Mouse (Mus musculus): Measurements from ENCODE around the gene Olfr1018. TPM values are rescaled to one million over a fixed set of nuclear protein-coding genes. Genes with fewer than 3 reads are reported as not detected.

Olfr1018 gene
- not detected in 2 replicates for polyA plus RNA-seq (2012; ENCODE audit: insufficient read depth, low replicate concordance)

DNA sequence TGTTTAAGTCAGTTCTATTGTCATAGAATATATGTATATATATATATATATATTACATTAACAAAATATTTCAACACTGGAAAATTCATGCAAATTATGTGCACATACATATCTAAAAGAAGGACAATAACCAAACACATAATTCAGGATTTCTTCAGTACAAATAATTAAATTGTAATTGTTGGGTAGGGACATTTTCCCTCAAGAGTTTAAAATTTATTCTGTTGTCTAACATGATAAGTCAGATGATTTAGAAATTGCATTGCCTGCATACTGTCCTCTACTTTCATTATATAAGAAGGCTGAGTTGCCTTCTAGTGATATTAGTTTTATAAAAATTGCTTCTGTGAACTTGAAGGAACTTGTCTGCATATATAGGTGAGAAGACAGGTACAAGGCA lies at the start of gene Olfr1018:
Gene Olfr1018, plus strand, starts transcription at position 301 of the 400 bp plus-strand sequence.
- Histone ChIP-seq H3K4me3 (replicated peaks) (no peak within 1 kb of the TSS), H3K36me3 (replicated peaks; ENCODE audit: low read length) (no peaks in the 10 kb centered on the region), H3K27me3 (replicated peaks) (no peaks in the 10 kb centered on the region), H3K4me1 (no peaks in the 10 kb centered on the region), H3K9me3 (no peaks in the 10 kb centered on the region)
- TF ChIP-seq FLI1 (IDR thresholded peaks at IDR 0.05; ENCODE audit: low read length) (no peak), GATA1 (IDR thresholded peaks at IDR 0.05; ENCODE audit: borderline replicate concordance, low read length) (no peak)

DNA sequence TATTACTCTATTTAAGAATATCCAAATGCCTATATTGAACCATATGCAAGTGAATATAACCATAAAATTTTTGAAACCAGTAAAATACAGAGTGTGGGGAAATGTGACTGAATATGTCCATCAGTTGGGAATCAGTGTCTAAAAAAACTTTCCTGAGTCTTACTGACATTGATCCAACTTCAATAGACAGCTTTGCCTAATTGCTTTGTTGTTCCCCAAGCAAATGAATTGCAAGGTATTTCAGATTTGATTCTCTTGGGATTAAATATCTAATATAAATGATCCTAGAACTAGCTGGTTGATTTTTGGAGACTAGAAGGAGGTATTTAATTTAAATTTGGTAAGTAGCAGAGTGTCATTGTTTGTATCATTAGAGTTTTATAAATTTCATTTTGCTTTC lies 45.9 kb upstream of the Olfr1018 start, which contains the start of gene Olfr1014:
Gene Olfr1014, plus strand, starts transcription at position 301 of the 400 bp plus-strand sequence.
- Histone ChIP-seq H3K9me3 (no peaks in the 10 kb centered on the region), H3K4me3 (replicated peaks) (no peak within 1 kb of the TSS), H3K27me3 (replicated peaks) (no peaks in the 10 kb centered on the region), H3K36me3 (replicated peaks; ENCODE audit: low read length) (no peaks in the 10 kb centered on the region), H3K4me1 (no peaks in the 10 kb centered on the region)
- no peak for TF ChIP-seq FLI1 (IDR thresholded peaks at IDR 0.05; ENCODE audit: low read length)
- TF ChIP-seq GATA1 (IDR thresholded peaks at IDR 0.05; ENCODE audit: borderline replicate concordance, low read length), result no peak

DNA sequence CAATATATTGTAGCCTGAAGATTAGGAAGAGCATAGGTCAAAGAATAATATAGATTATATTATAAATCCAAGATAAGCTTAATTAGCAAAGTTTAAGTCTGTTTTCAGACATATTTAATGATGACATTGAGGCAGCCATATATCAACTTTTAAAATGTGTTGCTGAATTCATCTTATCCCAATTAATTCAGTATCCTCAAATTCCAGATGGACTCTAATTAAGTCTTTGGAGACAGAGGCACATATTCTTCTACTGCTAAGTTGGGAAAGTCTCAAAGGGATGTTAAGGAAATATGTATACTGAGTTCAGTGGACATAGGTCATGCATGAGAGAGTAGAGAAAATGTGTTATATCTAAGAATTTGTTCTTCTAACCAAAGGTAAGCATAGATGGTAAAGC lies 36.6 kb upstream of the Olfr1018 start, which contains the start of gene Olfr1015:
Gene Olfr1015, plus strand, starts transcription at position 301 of the 400 bp plus-strand sequence.
- H3K27me3 ChIP-seq (replicated peaks), result no peaks in the 10 kb centered on the region
- H3K9me3 ChIP-seq, result 0 out of 2 replicates have a peak, but pooled peaks cover 2% of the 10 kb centered on the region
- no peaks in the 10 kb centered on the region for H3K4me1 ChIP-seq
- no peak for TF ChIP-seq GATA1 (IDR thresholded peaks at IDR 0.05; ENCODE audit: borderline replicate concordance, low read length)
- no peak for TF ChIP-seq FLI1 (IDR thresholded peaks at IDR 0.05; ENCODE audit: low read length)
- H3K36me3 ChIP-seq (replicated peaks; ENCODE audit: low read length), result no peaks in the 10 kb centered on the region
- H3K4me3 ChIP-seq (replicated peaks), result no peak within 1 kb of the TSS

DNA sequence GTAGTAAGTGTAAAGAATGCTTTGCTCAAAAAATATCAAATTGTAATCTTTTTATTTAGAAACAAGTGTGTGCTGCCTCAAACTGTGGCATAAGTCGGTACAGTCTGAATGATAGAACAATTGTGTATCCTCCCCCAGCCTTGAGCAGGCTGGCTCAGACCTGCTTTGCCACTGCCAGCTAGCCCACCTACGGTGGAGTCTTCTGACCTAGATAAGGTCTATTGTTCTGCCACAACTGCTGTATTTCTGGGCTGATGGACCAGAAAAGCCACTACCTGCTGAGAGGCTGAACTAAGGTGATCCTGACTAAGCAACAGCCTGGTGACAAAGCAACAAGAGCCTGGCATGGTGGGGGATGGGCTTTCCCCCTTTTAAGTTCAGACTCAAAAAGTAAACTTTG lies 25.9 kb upstream of the Olfr1018 start:
- TF ChIP-seq GATA1 (IDR thresholded peaks at IDR 0.05; ENCODE audit: borderline replicate concordance, low read length) (no peak), FLI1 (IDR thresholded peaks at IDR 0.05; ENCODE audit: low read length) (no peak)
- no peaks in the 10 kb centered on the region for H3K36me3 ChIP-seq (replicated peaks; ENCODE audit: low read length)
- H3K4me3 ChIP-seq (replicated peaks), result no peak overlapping the region
- H3K27me3 ChIP-seq (replicated peaks), result no peaks in the 10 kb centered on the region
- no peaks in the 10 kb centered on the region for H3K9me3 ChIP-seq
- no peaks in the 10 kb centered on the region for H3K4me1 ChIP-seq

DNA sequence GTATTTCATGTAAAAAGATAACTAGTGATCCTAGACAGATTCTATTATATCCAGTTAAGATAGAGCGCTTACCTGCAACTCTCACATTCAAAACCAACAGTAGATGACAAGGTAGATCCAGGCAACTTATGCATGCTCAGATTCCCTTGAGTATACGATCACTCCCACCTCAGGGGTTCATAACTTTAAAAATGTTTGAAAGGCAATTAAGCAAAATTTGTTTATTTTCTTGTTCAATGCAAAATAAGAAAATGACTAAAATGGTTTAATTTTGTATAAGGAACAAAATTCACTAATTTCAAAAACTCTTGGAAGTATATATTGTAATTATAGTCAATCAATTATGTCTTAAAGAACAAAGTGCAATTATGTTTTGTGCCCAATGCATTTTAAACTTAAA lies 15.8 kb upstream of the Olfr1018 start, which contains the start of gene Olfr1016:
Gene Olfr1016, minus strand, starts transcription at position 101 of the 400 bp plus-strand sequence.
- Histone ChIP-seq H3K4me1 (no peaks in the 10 kb centered on the region), H3K9me3 (no peaks in the 10 kb centered on the region), H3K36me3 (replicated peaks; ENCODE audit: low read length) (no peaks in the 10 kb centered on the region), H3K4me3 (replicated peaks) (no peak within 1 kb of the TSS), H3K27me3 (replicated peaks) (no peaks in the 10 kb centered on the region)
- TF ChIP-seq GATA1 (IDR thresholded peaks at IDR 0.05; ENCODE audit: borderline replicate concordance, low read length), result no peak

DNA sequence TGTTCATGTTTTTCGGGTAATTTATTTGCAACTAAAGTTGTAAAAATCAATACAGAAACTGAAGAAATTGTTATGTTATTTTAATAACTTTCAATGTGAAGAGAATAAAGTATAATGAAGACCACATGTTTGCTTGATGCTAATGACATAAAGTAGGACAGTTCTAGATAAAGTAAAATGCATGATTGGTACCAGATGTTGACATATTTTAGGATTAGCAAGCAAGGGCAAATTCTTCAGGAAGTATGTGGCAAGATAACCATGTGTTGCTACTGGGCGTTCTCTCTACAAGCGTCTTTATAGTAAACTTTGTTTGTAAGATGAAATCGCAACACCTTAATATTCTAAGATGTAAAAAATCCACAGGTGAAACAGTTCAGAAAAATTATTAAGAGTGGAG lies 13.8 kb upstream of the Olfr1018 start:
- TF ChIP-seq FLI1 (IDR thresholded peaks at IDR 0.05; ENCODE audit: low read length) (no peak), GATA1 (IDR thresholded peaks at IDR 0.05; ENCODE audit: borderline replicate concordance, low read length) (no peak)
- Histone ChIP-seq H3K4me1 (no peaks in the 10 kb centered on the region), H3K36me3 (replicated peaks; ENCODE audit: low read length) (no peaks in the 10 kb centered on the region), H3K9me3 (no peaks in the 10 kb centered on the region), H3K4me3 (replicated peaks) (no peak overlapping the region), H3K27me3 (replicated peaks) (no peaks in the 10 kb centered on the region)

DNA sequence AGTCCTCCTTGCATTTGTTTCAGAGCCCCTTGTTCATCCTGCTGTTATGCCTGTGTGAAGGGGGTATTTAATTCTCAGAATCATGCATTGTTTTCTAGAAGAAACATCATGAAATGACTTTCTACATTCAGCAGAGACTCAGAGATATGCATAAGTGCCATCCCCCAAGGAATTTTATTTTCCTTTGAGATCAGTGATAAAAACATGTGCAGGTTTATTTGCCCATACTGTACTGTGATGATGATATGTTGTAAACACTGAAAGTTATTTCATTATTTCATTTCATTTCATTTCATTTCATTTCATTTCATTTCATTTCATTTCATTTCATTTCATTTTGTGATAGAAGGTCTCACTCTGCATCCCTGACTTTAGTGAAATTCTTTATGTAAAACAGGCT lies 27.1 kb downstream of the Olfr1018 start, which contains the start of gene Olfr1019:
Gene Olfr1019, minus strand, starts transcription at position 101 of the 400 bp plus-strand sequence.
- no peaks in the 10 kb centered on the region for H3K36me3 ChIP-seq (replicated peaks; ENCODE audit: low read length)
- no peaks in the 10 kb centered on the region for H3K4me1 ChIP-seq
- TF ChIP-seq GATA1 (IDR thresholded peaks at IDR 0.05; ENCODE audit: borderline replicate concordance, low read length), result no peak
- no peak for TF ChIP-seq FLI1 (IDR thresholded peaks at IDR 0.05; ENCODE audit: low read length)
- no peak within 1 kb of the TSS for H3K4me3 ChIP-seq (replicated peaks)
- no peaks in the 10 kb centered on the region for H3K27me3 ChIP-seq (replicated peaks)
- no peaks in the 10 kb centered on the region for H3K9me3 ChIP-seq

DNA sequence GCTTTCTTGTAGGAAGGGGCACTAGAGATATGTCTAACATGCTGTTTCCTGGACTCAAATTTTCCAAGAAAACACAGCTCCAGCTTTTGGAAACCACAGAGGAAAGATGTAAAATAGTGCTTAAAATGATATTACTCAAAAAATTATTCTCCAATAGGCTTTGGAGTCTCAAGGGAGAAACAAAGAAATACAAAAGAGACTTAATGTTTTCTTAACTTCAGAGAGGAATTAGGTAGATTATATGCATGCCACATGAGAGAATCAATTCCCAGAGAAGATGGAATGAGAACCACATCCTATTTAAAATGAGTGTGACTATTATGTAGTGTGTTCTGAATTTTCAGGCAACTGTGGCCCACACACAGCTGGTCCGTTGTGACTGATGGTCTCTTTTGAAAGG lies 28.5 kb downstream of the Olfr1018 start, which contains the start of gene Olfr1020:
Gene Olfr1020, plus strand, starts transcription at position 301 of the 400 bp plus-strand sequence.
- no peaks in the 10 kb centered on the region for H3K27me3 ChIP-seq (replicated peaks)
- H3K4me3 ChIP-seq (replicated peaks), result no peak within 1 kb of the TSS
- no peaks in the 10 kb centered on the region for H3K4me1 ChIP-seq
- H3K36me3 ChIP-seq (replicated peaks; ENCODE audit: low read length), result no peaks in the 10 kb centered on the region
- H3K9me3 ChIP-seq, result no peaks in the 10 kb centered on the region
- TF ChIP-seq FLI1 (IDR thresholded peaks at IDR 0.05; ENCODE audit: low read length) (no peak), GATA1 (IDR thresholded peaks at IDR 0.05; ENCODE audit: borderline replicate concordance, low read length) (no peak)

DNA sequence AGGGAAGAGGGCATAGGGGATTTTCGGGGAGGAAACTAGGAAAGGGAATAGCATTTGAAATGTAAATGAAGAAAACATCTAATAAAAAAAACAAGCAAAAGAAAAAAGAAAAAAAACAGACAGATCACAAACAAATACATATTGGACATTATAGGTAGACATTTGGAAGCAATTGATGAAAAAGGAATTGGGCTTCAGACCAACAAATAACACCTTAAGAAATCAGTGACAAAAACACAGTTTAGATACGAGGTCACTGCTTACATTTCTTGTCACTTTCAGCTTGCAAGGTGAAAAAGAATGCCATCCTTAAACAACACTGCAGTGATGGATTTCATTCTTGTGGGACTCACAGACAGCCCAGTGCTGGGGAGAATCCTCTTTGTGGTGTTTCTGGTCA lies 50.0 kb downstream of the Olfr1018 start, which contains the start of gene Olfr1022:
Gene Olfr1022, plus strand, starts transcription at position 301 of the 400 bp plus-strand sequence.
- no peaks in the 10 kb centered on the region for H3K27me3 ChIP-seq (replicated peaks)
- no peaks in the 10 kb centered on the region for H3K4me1 ChIP-seq
- no peak for TF ChIP-seq FLI1 (IDR thresholded peaks at IDR 0.05; ENCODE audit: low read length)
- no peak for TF ChIP-seq GATA1 (IDR thresholded peaks at IDR 0.05; ENCODE audit: borderline replicate concordance, low read length)
- H3K36me3 ChIP-seq (replicated peaks; ENCODE audit: low read length), result no peaks in the 10 kb centered on the region
- no peaks in the 10 kb centered on the region for H3K9me3 ChIP-seq
- no peak within 1 kb of the TSS for H3K4me3 ChIP-seq (replicated peaks)

Other genes with a start within 250 kb of the Olfr1018 start
- gene Olfr996, start 239.3 kb upstream of the Olfr1018 start, polyA plus RNA-seq (2012; ENCODE audit: insufficient read depth, low replicate concordance), result not detected in 2 replicates
- gene Olfr998, start 229.5 kb upstream of the Olfr1018 start, polyA plus RNA-seq (2012; ENCODE audit: insufficient read depth, low replicate concordance), result 3.0 TPM in 1 of 2 replicates, not detected in the other
- gene Olfr1000, start 206.6 kb upstream of the Olfr1018 start, polyA plus RNA-seq (2012; ENCODE audit: insufficient read depth, low replicate concordance), result not detected in 2 replicates
- gene Olfr1002, start 167.8 kb upstream of the Olfr1018 start, polyA plus RNA-seq (2012; ENCODE audit: insufficient read depth, low replicate concordance), result not detected in 2 replicates
- gene Olfr154, start 154.0 kb upstream of the Olfr1018 start, polyA plus RNA-seq (2012; ENCODE audit: insufficient read depth, low replicate concordance), result not detected in 2 replicates
- gene Olfr1006, start 139.7 kb upstream of the Olfr1018 start, polyA plus RNA-seq (2012; ENCODE audit: insufficient read depth, low replicate concordance), result not detected in 2 replicates
- gene Olfr1008, start 129.0 kb upstream of the Olfr1018 start, polyA plus RNA-seq (2012; ENCODE audit: insufficient read depth, low replicate concordance), result not detected in 2 replicates
- gene Olfr1009, start 103.1 kb upstream of the Olfr1018 start, polyA plus RNA-seq (2012; ENCODE audit: insufficient read depth, low replicate concordance), result not detected in 2 replicates
- gene Olfr1012, start 55.7 kb upstream of the Olfr1018 start, polyA plus RNA-seq (2012; ENCODE audit: insufficient read depth, low replicate concordance), result not detected in 2 replicates
- gene Olfr1013, start 51.4 kb upstream of the Olfr1018 start, polyA plus RNA-seq (2012; ENCODE audit: insufficient read depth, low replicate concordance), result 0.03 TPM in 1 of 2 replicates, not detected in the other
- gene Olfr1014, start 45.8 kb upstream of the Olfr1018 start, polyA plus RNA-seq (2012; ENCODE audit: insufficient read depth, low replicate concordance), result not detected in 2 replicates
- not detected in 2 replicates for gene Olfr1015, start 36.5 kb upstream of the Olfr1018 start, polyA plus RNA-seq (2012; ENCODE audit: insufficient read depth, low replicate concordance)
- not detected in 2 replicates for gene Olfr1016, start 15.9 kb upstream of the Olfr1018 start, polyA plus RNA-seq (2012; ENCODE audit: insufficient read depth, low replicate concordance)
- not detected in 2 replicates for gene Olfr1019, start 27.0 kb downstream of the Olfr1018 start, polyA plus RNA-seq (2012; ENCODE audit: insufficient read depth, low replicate concordance)
- not detected in 2 replicates for gene Olfr1020, start 28.6 kb downstream of the Olfr1018 start, polyA plus RNA-seq (2012; ENCODE audit: insufficient read depth, low replicate concordance)
- not detected in 2 replicates for gene Olfr1022, start 50.1 kb downstream of the Olfr1018 start, polyA plus RNA-seq (2012; ENCODE audit: insufficient read depth, low replicate concordance)
- gene Olfr1023, start 67.2 kb downstream of the Olfr1018 start, polyA plus RNA-seq (2012; ENCODE audit: insufficient read depth, low replicate concordance), result not detected in 2 replicates
- not detected in 2 replicates for gene Olfr1024, start 86.6 kb downstream of the Olfr1018 start, polyA plus RNA-seq (2012; ENCODE audit: insufficient read depth, low replicate concordance)
- not detected in 2 replicates for gene Olfr1025-ps1, start 96.7 kb downstream of the Olfr1018 start, polyA plus RNA-seq (2012; ENCODE audit: insufficient read depth, low replicate concordance)
- gene Olfr1026, start 103.1 kb downstream of the Olfr1018 start, polyA plus RNA-seq (2012; ENCODE audit: insufficient read depth, low replicate concordance), result not detected in 2 replicates
- gene Olfr1028, start 132.0 kb downstream of the Olfr1018 start, polyA plus RNA-seq (2012; ENCODE audit: insufficient read depth, low replicate concordance), result not detected in 2 replicates
- gene Olfr1029, start 155.4 kb downstream of the Olfr1018 start, polyA plus RNA-seq (2012; ENCODE audit: insufficient read depth, low replicate concordance), result not detected in 2 replicates
- gene Olfr1030, start 160.8 kb downstream of the Olfr1018 start, polyA plus RNA-seq (2012; ENCODE audit: insufficient read depth, low replicate concordance), result not detected in 2 replicates
- gene Olfr1031, start 171.8 kb downstream of the Olfr1018 start, polyA plus RNA-seq (2012; ENCODE audit: insufficient read depth, low replicate concordance), result not detected in 2 replicates
- not detected in 2 replicates for gene Olfr1032, start 187.1 kb downstream of the Olfr1018 start, polyA plus RNA-seq (2012; ENCODE audit: insufficient read depth, low replicate concordance)
- not detected in 2 replicates for gene Olfr1033, start 202.2 kb downstream of the Olfr1018 start, polyA plus RNA-seq (2012; ENCODE audit: insufficient read depth, low replicate concordance)
- gene Olfr1034, start 227.4 kb downstream of the Olfr1018 start, polyA plus RNA-seq (2012; ENCODE audit: insufficient read depth, low replicate concordance), result not detected in 2 replicates